Mouse (Mus musculus): Measurements from ENCODE around the gene S1pr1. TPM values are rescaled to one million over a fixed set of nuclear protein-coding genes. Genes with fewer than 3 reads are reported as not detected.

The S1pr1 gene
- total RNA-seq, 4 experiments from 2014 or later = 86.8 to 114 (median 95.9) TPM

DNA sequence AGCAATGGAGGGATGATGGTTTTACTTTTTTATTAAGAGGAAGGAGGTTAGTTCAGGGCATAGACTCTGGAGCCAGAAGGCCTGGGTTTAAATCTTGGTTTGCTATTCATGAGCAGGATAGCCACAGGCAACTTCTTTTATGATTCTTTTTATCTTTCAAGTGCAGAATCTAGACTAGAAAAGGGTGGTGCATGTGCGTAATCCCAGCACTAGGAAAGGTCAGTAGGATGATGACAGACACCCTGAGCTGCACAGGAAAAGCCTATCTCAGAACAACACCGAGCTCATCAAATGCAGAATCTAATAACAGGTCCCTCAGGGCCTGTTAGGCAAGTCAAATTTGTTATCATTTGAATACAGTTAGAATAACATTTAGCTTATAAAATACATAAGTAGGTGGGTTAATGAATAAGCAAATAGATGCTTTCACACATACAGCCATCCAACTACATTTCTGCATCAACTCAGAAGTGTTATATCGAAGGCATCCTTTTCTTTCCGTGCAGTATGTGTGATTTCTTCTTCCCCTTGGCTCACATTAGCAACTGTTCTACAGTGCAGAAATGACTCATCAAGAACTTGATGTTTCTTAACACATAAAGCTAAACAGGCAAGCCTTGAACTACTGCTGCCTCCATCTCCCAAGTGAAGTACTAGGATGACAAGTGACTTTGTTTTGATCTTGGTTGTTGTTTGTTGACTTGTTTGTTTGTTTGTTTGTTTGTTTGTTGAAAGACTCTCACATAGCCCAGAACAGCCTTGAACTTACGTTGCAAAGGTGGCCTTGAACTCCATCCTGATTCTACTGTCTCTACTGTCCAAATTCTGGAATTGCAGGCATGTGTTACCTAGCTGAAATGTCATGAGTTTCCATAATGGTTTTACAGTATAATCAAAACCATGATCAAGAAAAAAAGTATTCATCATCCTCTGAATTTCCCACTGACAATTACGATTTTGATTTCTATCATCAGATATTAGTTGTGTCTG is 39.0 kb downstream of the S1pr1 start:
- no peak for DNase-seq (ENCODE audit: low spot score in 2 of 2)

DNA sequence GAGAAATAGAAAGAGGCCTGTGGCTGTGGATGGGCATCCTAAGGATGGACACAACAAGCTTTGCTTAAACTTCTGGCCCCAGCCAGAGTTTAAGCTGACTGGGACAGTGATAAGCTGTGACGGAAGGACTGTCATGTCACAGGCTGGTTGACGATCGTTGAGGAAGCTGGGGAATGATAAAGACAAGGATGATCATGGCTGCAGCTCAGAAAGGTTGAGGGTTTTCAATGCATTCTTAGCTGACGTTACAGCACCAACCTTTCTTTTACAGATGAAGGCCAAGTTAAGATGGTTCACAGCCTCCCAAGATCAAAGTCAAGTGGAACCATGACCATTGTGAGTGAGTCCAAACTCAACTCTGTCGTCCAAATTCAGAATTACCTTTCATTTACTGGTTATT is 40.2 kb downstream of the S1pr1 start:
- no peak for DNase-seq (ENCODE audit: low spot score in 2 of 2)

DNA sequence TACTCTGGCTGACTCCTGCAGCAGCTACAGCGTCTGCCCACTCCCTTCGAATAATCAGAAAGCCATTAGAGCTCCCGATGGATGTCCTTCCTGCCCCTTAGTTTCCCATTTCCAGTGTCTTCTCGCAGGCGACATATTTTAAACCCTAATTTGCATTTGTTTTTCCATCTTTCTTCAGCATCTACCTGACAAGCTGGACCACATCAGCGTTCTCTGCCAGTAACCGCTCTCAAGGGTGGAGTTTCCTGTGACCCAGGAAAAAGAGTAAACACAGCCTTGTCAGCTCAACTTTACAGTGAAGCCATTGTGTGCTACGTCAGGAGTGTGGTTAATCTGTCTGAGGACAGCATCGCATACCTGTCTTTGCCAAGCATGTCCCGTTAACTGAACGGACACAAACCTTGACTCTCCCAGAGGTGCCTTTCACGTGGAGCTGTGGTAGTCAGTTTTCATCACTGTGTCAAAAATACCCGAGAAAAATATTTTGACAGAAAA is 41.2 kb downstream of the S1pr1 start:
- DNase-seq (ENCODE audit: low spot score in 2 of 2) = no peak

DNA sequence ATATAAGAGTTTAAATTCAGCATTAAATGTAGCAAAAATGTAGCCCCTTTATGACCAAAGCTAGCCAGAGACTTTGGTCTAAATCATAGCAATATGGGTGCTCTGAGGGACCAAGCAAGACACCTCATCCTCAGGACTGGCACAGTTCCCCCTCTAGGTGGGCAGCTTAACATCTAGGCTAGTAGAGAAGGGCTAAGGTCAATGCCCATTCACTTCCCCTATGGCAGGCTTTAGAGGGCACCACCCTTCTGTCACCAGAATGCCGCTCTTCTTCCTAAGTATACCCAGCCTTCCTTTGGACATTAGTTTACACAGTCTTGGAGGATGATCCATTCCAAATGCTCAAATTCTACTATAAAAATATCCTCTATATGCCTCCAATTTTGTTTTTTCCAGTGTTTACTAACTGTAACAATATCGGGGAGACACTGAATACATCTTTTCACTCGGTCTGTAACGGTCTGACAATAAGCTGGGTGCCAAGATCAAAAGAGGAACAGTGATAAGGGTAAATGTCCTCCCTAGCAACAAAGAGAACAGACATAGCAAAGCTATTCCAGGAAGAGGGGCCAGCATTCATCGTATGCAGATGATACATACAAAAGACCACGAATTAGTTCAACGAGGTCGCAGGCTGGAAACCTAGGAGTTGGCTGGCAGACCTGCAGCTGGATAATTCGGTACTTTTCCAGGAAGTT is 41.8 kb downstream of the S1pr1 start:
- DNase-seq (ENCODE audit: low spot score in 2 of 2) = no peak

DNA sequence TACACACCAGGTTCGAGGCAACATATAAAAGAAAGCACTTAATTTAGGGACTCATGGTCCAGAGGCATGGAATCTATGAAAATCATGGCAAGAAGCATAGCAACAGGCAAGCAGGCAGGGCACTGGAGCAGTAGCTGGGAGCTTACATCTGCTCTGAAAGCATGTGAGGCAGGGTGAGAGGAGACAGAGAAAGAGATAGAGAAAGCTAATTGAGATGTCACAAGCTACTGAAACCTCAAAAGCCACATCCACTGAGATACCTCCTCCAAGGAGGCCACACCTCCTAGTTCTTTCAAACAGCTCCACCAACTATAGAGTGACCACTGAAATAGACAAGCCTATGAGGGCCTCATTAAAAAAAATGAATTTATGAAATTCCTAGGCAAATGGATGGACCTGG is 45.6 kb downstream of the S1pr1 start:
- no peak for DNase-seq (ENCODE audit: low spot score in 2 of 2)

DNA sequence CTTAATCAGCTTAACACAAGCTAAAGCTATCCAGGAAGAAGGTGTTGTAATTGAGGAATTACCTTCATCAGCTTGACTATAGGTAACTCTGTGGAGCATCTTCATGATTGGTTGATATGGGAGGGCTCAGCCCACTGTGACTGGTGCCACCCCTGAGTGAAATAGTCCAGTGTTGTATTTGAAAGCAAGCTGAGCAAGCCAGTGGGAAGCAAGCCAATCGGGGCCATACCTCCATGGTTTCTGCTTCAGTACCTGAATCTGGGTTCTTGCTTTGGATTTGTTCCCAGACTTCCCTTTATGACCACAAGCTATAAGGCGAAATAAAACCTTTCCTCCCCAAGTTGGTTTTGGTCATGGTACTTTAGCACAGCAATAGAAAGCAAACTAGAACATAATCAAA is 47.7 kb downstream of the S1pr1 start:
- DNase-seq (ENCODE audit: low spot score in 2 of 2) = no peak

DNA sequence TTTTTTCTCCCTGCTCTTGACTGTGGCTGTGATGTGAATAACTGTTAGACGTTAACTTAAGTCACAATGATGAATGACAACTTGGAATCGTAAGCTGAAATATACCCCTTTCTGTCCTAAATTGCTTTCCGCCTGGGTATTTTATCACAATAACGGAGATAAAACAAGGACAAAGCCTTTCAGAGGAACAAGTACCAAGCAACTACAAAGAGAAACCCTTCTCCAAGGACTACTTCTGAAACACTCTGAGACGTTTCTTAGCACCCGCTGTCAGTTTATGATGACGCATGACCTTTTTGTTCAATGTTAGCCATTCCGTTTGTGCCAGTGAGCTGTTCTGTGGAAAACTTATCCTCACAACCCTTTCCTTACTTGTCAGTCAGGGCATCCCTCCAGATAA is 48.3 kb downstream of the S1pr1 start:
- no peak for DNase-seq (ENCODE audit: low spot score in 2 of 2)

DNA sequence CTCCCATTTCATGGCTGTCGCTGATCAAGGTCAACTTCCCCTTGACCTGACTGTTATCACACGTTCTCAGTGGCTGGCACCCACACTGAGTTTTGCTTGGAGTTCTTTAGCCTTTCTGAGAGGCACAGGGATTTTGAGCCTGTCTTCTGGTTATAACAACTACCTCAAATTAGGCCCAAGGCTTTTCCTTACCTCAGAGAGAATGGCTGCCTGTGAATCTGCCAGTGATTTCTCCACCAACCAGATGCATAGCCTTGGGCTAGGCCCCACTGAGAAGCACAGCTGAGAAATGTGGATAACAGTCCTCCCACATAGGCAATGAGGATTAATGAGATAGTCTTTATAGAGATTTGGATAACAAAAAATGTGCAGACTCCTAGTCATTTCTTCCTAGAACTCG is 50.4 kb downstream of the S1pr1 start:
- no peak for DNase-seq (ENCODE audit: low spot score in 2 of 2)

DNA sequence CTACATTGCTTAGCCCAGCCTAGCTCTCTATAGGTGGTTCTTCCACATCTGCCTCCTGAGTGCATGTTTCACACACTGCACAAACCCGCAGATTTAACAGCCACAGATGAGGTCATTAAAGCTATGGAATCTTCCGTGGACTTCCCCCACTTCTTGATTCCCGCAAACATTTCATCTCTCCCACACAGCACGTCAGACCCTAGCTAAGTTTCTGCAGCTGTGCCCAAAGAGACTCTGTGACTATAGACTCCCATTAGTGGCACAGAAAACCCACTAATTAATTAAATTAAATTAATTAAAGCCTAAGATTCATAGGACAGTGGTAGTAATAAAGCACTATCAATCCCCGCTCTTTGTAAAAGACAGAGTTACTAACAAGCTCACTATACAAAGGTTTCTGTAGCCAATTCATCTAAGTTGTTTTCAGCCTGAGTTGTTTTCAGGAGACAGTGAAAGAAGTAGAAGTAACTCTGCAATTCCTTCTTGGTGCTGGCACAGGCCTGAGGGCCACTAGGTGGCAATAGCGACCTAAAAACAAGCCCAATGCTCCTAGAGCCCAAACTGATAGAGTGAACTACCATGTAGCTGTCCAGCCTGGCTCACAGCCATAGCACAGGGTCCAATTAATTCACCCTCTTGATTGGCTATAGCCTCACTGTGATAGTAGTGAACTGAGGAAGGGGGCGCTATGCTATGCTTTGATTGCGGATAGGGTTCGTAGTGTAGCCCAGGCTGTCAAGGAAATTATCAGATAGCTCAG is 54.0 kb downstream of the S1pr1 start:
- DNase-seq (ENCODE audit: low spot score in 2 of 2) = peak; percentile 49 to 75

Other genes starting within 250 kb of the S1pr1 start
- 10 to 100 TPM; 13.5 to 14.0 (median 13.9) TPM for gene Dph5, start 172.8 kb upstream of the S1pr1 start, total RNA-seq (2022)

Data from layer of hippocampus, adult 8-10 months (tissue).